23 mouse cellular contexts compared by ENCODE assay signal in the genomic region with DNA sequence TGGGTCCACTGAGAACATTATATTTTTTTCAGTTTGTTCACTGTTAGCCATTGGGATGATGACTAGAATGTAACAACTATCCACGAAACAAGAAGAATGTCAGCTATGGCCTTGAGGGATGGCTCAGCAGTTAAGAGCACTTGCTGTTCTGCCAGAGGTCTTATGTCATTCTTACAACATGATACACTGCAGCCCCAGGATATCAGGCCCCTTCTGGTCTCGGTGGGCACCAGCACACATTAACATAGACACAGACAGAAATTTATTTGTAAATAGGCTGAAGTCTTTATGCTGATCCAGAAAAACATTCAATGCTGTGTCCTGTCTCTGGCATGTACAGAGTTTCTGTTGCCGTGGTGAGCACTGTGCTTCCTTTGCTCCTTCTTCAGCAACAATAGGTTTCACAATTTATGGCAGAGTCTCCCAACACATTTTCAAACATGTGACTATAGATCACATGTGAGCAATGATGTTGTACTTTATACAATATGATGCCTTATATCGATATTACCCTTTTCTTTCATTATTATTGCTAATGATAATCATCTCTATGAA.
DNase-seq lines count a peak whose midpoint lies in the region; ATAC-seq and TF ChIP-seq lines count a peak whose summit lies in the region.
"Had no signal": no experiment of that assay in that cellular context is flagged by ENCODE, and none has a peak within 500 bp of the region (broad histone marks: within the 10 kb centered on the region; RNA-seq: fewer than 3 reads in every experiment).

No protein-coding gene starts in this region.

- H3K4me2 ChIP-seq in hindbrain, postnatal 0 days (ENCODE audit: low read depth, low read length) = no peak overlapping the region
- no peak overlapping the region for H3K4me2 ChIP-seq in intestine, embryonic 15.5 days (replicated peaks)
- H3K4me2 ChIP-seq: lung, embryonic 15.5 days; midbrain, embryonic 12.5 days; neural tube, embryonic 15.5 days had no signal

- DNase-seq in heart, adult 9 months (ENCODE audit: low spot score in 2 of 2) = peak; percentile 2 to 25
- DNase-seq in heart, postnatal 14 days = no peak
- DNase-seq in NIH3T3 (ENCODE audit: low read depth) = peak; percentile 22
- peak; percentile 48 for DNase-seq in adrenal gland, postnatal 10 days
- DNase-seq in skeletal muscle tissue, adult 2 months (ENCODE audit: low read depth, low spot score) = peak; percentile 43
- no peak for DNase-seq in hindbrain, postnatal 0 days (ENCODE audit: low spot score)
- DNase-seq: cerebellum, adult 8-10 months; gastrocnemius, postnatal 14 days; kidney, postnatal 25 days; layer of hippocampus, adult 9-11 months; right cerebral cortex, adult 18-20 months; right cerebral cortex, postnatal 4 days had no signal

- H3K27me3 ChIP-seq in hindbrain, postnatal 0 days (ENCODE audit: insufficient read depth, low read length) = no peaks in the 10 kb centered on the region
- H3K27me3 ChIP-seq in intestine, embryonic 15.5 days (replicated peaks) = no peaks in the 10 kb centered on the region
- H3K27me3 ChIP-seq: lung, embryonic 15.5 days; midbrain, embryonic 12.5 days; neural tube, embryonic 15.5 days had no signal

- H3K9ac ChIP-seq in hindbrain, postnatal 0 days (replicated peaks; ENCODE audit: low read length) = no peak overlapping the region
- no peak overlapping the region for H3K9ac ChIP-seq in intestine, embryonic 15.5 days
- H3K9ac ChIP-seq: liver, embryonic 14.5 days; lung, embryonic 15.5 days; midbrain, embryonic 12.5 days; neural tube, embryonic 15.5 days had no signal

- no peak for TF ChIP-seq CTCF in hindbrain, postnatal 0 days (IDR thresholded peaks at IDR 0.05; ENCODE audit: low read depth)

- H3K27ac ChIP-seq in hindbrain, postnatal 0 days = no peak overlapping the region
- H3K27ac ChIP-seq in intestine, embryonic 15.5 days = no peak overlapping the region
- H3K27ac ChIP-seq: heart, embryonic 10.5 days; hindbrain, embryonic 10.5 days; liver, embryonic 14.5 days; lung, embryonic 15.5 days; midbrain, embryonic 12.5 days; neural tube, embryonic 15.5 days had no signal

- no peaks in the 10 kb centered on the region for H3K36me3 ChIP-seq in hindbrain, postnatal 0 days (ENCODE audit: insufficient read depth, low read length)
- H3K36me3 ChIP-seq in intestine, embryonic 15.5 days = no peaks in the 10 kb centered on the region
- H3K36me3 ChIP-seq: heart, embryonic 10.5 days; hindbrain, embryonic 10.5 days; lung, embryonic 15.5 days; midbrain, embryonic 12.5 days; neural tube, embryonic 15.5 days had no signal

- intact Hi-C loops in heart, postnatal 14 days (cut with DNase I) = no loop called here

- no peaks in the 10 kb centered on the region for H3K4me1 ChIP-seq in hindbrain, postnatal 0 days (ENCODE audit: insufficient read depth, low read length)
- no peaks in the 10 kb centered on the region for H3K4me1 ChIP-seq in intestine, embryonic 15.5 days (replicated peaks)
- H3K4me1 ChIP-seq: heart, embryonic 10.5 days; hindbrain, embryonic 10.5 days; lung, embryonic 15.5 days; midbrain, embryonic 12.5 days; neural tube, embryonic 15.5 days had no signal

- H3K4me3 ChIP-seq in hindbrain, postnatal 0 days (ENCODE audit: low read length) = no peak overlapping the region
- no peak overlapping the region for H3K4me3 ChIP-seq in intestine, embryonic 15.5 days (replicated peaks)
- H3K4me3 ChIP-seq: heart, embryonic 10.5 days; hindbrain, embryonic 10.5 days; lung, embryonic 15.5 days; midbrain, embryonic 12.5 days; neural tube, embryonic 15.5 days had no signal

- H3K9me3 ChIP-seq in hindbrain, postnatal 0 days (ENCODE audit: low read length) = no peaks in the 10 kb centered on the region
- no peaks in the 10 kb centered on the region for H3K9me3 ChIP-seq in intestine, embryonic 15.5 days
- H3K9me3 ChIP-seq: heart, embryonic 10.5 days; hindbrain, embryonic 10.5 days; lung, embryonic 15.5 days; midbrain, embryonic 12.5 days; neural tube, embryonic 15.5 days had no signal

- 65% methylated on average over 4 of the region's 4 CpGs for WGBS in hindbrain, postnatal 0 days
- 68% methylated on average over 4 of the region's 4 CpGs for WGBS in intestine, embryonic 15.5 days

- no peak for ATAC-seq in hindbrain, postnatal 0 days
- no peak for ATAC-seq in intestine, embryonic 15.5 days
- ATAC-seq: activated CD4-positive, CD25-positive, alpha-beta regulatory T cell, adult 4 months; forebrain, embryonic 14.5 days; hindbrain, embryonic 16.5 days; intestine, postnatal 0 days had no signal

Comparison
In these comparisons a context has a peak if more than half of its experiments do, and no peak if none do; other contexts are left out.
1. DNase-seq: peak in heart, adult 9 months (2 of 2), NIH3T3 (single experiment), adrenal gland, postnatal 10 days (single experiment) and skeletal muscle tissue, adult 2 months (single experiment); none in heart, postnatal 14 days (0 of 2) and hindbrain, postnatal 0 days (single experiment).